Mouse (Mus musculus): Measurements from ENCODE around the gene 9330159F19Rik. TPM values are rescaled to one million over a fixed set of nuclear protein-coding genes. Genes with fewer than 3 reads are reported as not detected.

The 9330159F19Rik gene
- total and polyA plus RNA-seq, 3 experiments: 0.11 to 0.37 (median 0.31) TPM

DNA sequence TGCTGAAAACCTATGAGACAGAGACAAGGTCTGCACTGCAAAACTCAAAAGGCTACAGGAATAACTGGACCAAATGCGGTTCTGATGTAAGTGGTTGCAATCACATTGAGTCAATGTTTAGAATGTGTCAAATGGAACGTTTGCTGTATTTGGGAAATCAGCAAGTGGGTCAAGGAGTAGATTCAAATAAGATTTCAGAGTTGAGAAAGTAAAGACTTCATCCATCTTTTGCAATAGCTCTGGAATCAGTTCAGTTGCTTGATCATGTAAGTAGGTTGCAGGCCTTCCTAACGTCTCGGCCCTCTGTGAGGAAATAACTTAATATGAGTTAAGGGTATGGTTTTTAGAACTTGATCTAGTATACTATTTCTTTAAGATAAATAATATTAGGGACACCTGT lies 13.9 kb downstream of the 9330159F19Rik start:
- intact Hi-C loops (cut with DNase I): no loop called here
- DNase-seq: no peak
- Histone ChIP-seq H3K4me3 (no peak overlapping the region), H3K4me1 (ENCODE audit: control insufficient read depth, insufficient read depth, low read length) (no peaks in the 10 kb centered on the region), H3K36me3 (ENCODE audit: control insufficient read depth, insufficient read depth, low read length) (no peaks in the 10 kb centered on the region), H3K27ac (no peak overlapping the region), H3K27me3 (ENCODE audit: control insufficient read depth, insufficient read depth, low read length) (no peaks in the 10 kb centered on the region), H3K79me2 (replicated peaks; ENCODE audit: control insufficient read depth, insufficient read depth, low read length) (no peaks in the 10 kb centered on the region), H3K9ac (ENCODE audit: low read depth, low read length) (no peak overlapping the region)
- no peak for TF ChIP-seq CTCF (IDR thresholded peaks at IDR 0.05)
- TF ChIP-seq EP300 (IDR thresholded peaks at IDR 0.05; ENCODE audit: insufficient read depth, low read depth, low read length): no peak
- WGBS: 79% methylated on average over 4 of the region's 4 CpGs

DNA sequence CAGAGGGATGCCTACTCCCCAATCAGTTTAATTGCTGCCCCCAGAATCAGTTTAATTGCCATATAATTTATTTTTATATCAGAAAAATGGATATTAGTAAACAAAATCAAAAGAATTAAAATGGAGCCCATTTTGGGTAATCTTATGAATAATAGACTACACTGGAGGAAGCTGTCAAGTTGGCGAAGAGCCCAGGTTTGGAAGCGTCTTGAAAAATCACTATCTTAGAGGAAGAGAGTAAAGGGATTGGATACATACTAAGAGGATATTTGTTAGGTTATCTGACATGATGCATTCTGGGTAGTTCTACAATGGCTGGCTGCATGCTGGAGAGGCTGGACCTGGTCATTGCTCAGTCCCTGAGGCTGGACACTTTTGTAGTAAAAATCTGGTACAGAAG lies 19.8 kb downstream of the 9330159F19Rik start:
- Histone ChIP-seq H3K36me3 (ENCODE audit: control insufficient read depth, insufficient read depth, low read length) (no peaks in the 10 kb centered on the region), H3K4me1 (ENCODE audit: control insufficient read depth, insufficient read depth, low read length) (no peaks in the 10 kb centered on the region), H3K27me3 (ENCODE audit: control insufficient read depth, insufficient read depth, low read length) (no peaks in the 10 kb centered on the region), H3K4me3 (no peak overlapping the region), H3K27ac (no peak overlapping the region), H3K79me2 (replicated peaks; ENCODE audit: control insufficient read depth, insufficient read depth, low read length) (no peaks in the 10 kb centered on the region), H3K9ac (ENCODE audit: low read depth, low read length) (no peak overlapping the region)
- WGBS: 55% methylated on average over 2 of the region's 2 CpGs
- no peak for DNase-seq
- intact Hi-C loops (cut with DNase I): no loop called here
- no peak for TF ChIP-seq EP300 (IDR thresholded peaks at IDR 0.05; ENCODE audit: insufficient read depth, low read depth, low read length)
- no peak for TF ChIP-seq POLR2A (IDR thresholded peaks at IDR 0.05; ENCODE audit: insufficient read depth, low read depth, low read length)
- no peak for TF ChIP-seq CTCF (IDR thresholded peaks at IDR 0.05)

Other genes starting within 250 kb of the 9330159F19Rik start
- not detected for gene 2310057J18Rik, start 225.3 kb upstream of the 9330159F19Rik start, total RNA-seq (2021)
- not detected in 2 replicates for gene 2310057J18Rik, start 225.3 kb upstream of the 9330159F19Rik start, polyA plus RNA-seq (2012; rRNA removed)
- not detected for gene Soga3, start 67.8 kb upstream of the 9330159F19Rik start, total RNA-seq (2021)
- 0.06 TPM in 1 of 2 replicates, not detected in the other for gene Soga3, start 67.8 kb upstream of the 9330159F19Rik start, polyA plus RNA-seq (2012; rRNA removed)
- not detected for gene Gm49353, start 12.7 kb upstream of the 9330159F19Rik start, total RNA-seq (2021)
- not detected in 2 replicates for gene Gm49353, start 12.7 kb upstream of the 9330159F19Rik start, polyA plus RNA-seq (2012; rRNA removed)
- gene Echdc1, start 101.6 kb downstream of the 9330159F19Rik start, total RNA-seq (2021): 10 to 100 TPM; 36.2 to 40.2 TPM
- 9.7 and 16.6 TPM in 2 replicates for gene Echdc1, start 101.6 kb downstream of the 9330159F19Rik start, polyA plus RNA-seq (2012; rRNA removed)
- gene Rnf146, start 150.8 kb downstream of the 9330159F19Rik start, total RNA-seq (2021): 10 to 100 TPM; 61.8 to 64.4 TPM
- gene Rnf146, start 150.8 kb downstream of the 9330159F19Rik start, polyA plus RNA-seq (2012; rRNA removed): 20.4 and 50.2 TPM in 2 replicates

Data from heart, adult 2 months (tissue).